Mouse (Mus musculus) granulocyte monocyte progenitor cell, adult 5-6 weeks (primary cell): ENCODE results near the gene Slc5a6. TPM values are rescaled to one million over a fixed set of nuclear protein-coding genes. Genes with fewer than 3 reads are reported as not detected.
A peak's percentile ranks its signal among the peaks of the same experiment; 100 is the strongest.

Source experiments
- ATAC-seq: replicated peaks from 2 replicates; pipeline ENCODE4 v1.8.0; 2016; ENCODE audit warnings: mild to moderate bottlenecking, moderate TSS enrichment, inconsistent platforms; ENCODE audit not compliant: poor library complexity, severe bottlenecking
- total RNA-seq, 2 experiments: library from RNA; stranded (forward) in 1 of 2; stranded (reverse) in 1 of 2; fragments of 200-712, 200-1000 nt in 1 of 2; fragments of >200 nt in 1 of 2; fragmentation: Nextera tagmentation in 1 of 2; gene quantifications; 2 replicates each; pipeline ENCODE4 v1.2.3; 2014 to 2017

The Slc5a6 gene
- 7.2 and 7.9 TPM in 2 replicates for total RNA-seq (2014; fragmentation: Nextera tagmentation)
- total RNA-seq (2017), result 5.8 and 8.8 TPM in 2 replicates

DNA sequence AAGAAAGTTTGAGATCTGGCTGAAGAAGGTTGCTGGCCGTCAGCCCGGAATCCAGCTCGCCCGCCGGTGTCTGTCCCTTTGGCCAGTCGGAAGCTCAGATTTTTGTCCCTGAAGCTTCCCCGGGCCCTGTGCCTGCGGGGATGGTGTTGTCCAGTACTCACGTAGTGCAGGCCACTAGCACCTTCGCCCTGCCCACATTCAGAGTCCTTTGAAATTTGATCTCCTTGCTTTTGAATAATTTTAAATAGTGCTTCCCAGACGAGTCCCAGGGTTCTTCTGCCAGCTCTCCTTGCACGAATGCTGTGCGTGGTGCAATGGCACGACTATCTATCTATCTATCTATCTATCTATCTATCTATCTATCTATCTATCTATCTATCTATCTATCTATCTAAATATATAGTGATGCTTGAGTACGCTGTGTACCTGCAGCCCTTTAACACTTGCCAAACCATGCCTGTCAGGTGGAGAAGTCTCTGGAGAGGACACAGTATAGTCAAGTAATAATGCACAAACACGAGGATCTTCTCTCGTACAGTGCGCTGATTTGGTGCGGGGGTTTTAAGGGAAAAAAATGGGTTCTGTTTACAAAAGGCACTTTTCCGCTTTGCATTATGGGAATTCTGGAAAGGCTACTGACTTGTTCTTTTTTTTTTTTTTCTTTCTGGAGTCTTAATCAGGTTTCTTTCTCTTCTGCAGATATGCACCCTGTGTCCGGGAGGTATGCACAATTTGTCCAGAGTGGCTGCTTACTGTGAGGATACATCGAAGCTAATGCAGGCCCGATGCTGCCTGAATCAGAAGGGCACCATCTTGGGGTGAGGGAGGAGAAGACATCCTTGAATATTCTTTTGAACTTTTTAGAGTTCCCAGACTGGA is at the start of gene Slc5a6:
Gene Slc5a6, minus strand, starts transcription at position 162 of the 879 bp plus-strand sequence.
- peak; percentile 28 for ATAC-seq

DNA sequence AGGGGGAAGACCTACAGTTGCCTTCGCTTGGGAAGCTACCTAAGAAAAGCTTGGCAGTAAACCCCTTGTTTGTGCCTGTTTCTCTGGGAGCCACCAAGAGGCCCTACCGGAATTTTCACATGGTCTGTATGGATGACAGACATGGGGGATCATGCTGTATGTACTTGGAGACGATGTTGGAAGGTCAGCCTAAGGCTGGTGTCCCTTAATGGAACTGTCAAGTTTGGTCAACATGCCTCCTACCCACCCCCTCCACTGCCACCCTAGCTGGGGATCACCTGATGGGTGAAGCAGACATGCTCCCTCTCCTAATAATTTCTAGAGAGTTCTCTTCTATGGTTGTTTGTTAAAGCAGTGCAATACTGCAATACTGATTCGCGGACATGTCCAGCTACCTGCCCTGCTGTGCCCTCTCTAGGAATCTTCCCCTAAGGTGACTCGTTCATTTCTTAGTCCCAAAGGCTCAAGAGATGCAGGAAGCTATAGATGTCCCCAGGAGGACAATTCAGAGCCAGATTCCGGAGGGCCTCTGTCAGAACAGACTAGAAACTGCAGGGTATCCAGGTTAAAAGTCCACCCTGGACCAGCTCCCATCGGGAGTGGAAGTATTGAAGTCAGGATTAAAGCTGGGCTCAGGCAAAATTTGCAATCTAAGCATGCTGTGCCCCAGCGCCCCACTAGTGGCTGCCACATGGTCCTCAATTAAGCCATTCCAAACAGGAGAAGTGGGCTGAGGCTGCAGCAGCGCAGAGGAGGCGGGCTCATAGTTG is 47.2 kb upstream of the Slc5a6 start:
- no peak for ATAC-seq

GRCm38 (mm10) chr5:31094799-31095691 is 46.3 kb upstream of the Slc5a6 start:
- ATAC-seq, result peak; percentile 95

DNA sequence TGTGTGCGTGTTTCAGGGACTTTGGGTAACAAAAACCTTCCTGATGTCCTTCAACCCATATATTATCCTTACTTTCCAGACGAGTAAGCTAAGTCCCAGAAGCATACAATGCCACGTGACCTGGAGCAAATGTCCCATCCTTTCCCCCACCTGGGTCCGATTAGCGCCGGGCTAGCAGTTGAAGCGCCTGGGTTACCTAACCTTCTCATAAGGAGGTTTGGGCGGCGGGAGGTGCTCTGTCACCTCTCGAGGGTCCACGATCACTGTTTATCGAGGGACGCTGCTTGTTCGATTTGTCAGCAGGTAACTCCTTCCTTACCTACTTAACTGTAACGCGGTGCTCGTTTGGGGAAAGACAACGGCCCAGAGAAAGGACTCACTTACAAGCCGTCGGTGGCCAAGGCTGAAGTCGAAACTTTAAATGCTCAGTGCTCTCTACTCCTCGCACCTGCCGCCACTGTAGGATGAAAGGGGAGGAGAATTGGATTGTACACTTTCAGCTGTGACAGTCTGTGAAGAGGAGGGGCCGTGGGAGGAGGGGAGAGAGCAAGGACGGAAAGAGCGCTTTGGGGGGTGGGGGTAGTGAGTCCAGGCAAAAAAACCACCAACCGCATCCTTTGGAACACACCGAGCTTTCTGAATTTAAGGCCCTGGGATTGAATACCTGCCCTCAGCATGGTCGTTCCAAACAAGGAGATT is 45.5 kb upstream of the Slc5a6 start:
- ATAC-seq, result no peak

GRCm38 (mm10) chr5:31093151-31094041 is 44.7 kb upstream of the Slc5a6 start:
- ATAC-seq, result peak; percentile 21

DNA sequence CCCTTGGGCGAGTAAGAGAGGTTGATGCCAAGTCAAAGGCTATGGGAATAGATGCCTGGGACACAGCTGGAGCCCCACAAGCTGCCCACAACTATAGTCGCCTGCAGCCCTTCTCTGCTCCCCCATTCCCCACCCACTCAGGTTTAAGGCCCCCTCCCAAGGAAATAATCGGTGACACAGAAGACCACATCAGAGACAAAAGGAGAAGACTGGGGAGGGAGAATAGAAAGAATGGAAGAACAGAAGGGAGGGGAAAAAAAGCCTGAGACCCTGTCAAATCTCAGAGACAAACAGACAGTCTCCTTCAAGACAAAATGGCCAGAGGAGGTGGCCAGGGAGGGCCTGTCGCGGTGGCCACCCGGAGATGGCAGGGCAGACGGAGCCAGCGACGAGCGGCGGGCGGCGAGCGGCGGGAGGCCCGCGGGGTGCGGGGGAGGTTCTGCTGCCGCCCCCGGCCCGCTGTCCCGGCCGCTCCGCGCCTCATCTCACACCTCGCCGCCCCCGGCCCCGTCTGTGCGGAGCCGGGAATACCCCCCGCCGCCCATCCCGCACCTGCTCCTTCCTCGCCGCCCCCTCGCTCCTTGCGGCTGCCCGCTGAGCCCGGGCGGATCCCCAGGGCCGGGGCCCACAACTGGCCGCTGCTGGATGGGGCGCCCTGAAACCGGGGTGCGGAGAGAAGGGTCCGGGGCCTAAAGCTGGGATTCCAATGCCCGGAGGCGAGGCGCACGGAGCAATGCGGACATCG is 43.7 kb upstream of the Slc5a6 start:
- ATAC-seq, result no peak

DNA sequence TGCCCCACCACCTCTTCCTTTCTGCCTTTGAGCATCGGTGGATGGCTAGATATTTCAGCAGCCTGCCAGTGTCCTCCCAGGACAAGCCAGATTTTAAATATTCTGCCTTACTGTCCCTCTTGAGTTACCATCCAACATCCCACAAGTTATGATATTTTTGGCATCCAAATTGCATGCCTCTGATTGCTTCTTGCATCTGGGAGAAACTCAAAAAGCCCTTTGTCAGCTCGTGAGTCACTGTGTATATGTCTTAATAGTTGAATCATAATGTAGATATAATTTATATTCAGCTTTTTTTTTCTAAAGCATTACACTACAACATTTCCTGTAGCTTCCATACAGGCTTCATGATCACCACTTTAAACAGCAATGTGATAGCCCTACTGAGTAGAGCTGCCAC is 38.4 kb upstream of the Slc5a6 start:
- no peak for ATAC-seq

DNA sequence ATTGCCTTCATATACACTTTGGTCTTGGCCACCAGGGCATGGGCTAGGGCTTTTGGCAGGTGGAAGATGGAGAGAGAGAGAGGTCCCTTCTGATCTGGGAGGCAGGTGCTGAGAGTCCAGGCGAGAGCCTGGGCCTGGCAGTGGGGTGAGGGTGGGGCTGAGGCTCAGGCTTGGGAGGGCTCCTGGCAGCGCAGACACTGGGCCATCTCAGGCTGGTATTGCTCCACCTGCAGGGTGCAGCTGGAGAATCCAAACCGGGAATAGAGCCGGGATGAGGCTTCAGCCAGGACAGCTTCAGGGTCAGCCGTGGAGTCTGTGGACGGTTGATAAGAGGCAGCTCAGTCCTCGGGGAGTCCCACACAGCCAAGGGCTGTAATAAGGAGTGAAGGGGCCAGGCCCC is 37.9 kb upstream of the Slc5a6 start:
- no peak for ATAC-seq

- ATAC-seq, result no peak
Observed at GRCm38 (mm10) chr5:31083949-31084348, 35.2 kb upstream of the Slc5a6 start.

DNA sequence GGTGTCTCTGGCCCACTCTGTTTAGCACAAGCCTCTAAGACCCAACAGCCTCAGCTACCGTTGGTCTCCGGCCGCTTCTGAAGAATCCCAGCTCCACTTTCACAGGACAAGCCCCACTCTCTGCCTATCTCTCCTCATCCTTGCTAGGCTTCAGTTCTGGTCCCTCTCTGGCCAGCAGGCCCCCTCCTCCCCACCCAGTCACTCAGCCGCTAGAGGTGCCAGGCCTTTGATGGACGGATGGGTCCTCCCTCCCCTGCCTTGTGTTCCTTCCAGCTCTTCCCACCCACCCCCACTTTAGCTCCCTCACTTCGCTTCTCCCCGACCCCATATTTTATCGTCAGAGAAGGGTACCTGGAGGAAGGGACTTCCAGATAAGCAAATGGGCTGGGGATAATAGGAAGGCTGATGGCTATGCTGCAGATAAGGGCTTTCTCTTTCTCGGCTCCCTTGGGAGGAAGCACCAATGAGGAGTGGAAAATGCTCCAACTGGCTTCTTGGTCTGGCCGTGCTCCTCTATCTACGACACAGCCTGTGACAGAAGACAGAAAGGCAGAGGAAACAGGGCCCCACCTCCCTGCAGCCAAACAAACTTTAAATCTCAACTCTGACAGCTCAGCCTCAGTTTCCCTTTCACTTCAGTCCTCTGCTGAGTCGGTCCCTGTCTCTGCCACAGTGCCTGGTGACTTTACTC is 34.4 kb upstream of the Slc5a6 start:
- ATAC-seq, result no peak

GRCm38 (mm10) chr5:31082355-31082754 is 33.6 kb upstream of the Slc5a6 start:
- ATAC-seq, result peak; percentile 78

DNA sequence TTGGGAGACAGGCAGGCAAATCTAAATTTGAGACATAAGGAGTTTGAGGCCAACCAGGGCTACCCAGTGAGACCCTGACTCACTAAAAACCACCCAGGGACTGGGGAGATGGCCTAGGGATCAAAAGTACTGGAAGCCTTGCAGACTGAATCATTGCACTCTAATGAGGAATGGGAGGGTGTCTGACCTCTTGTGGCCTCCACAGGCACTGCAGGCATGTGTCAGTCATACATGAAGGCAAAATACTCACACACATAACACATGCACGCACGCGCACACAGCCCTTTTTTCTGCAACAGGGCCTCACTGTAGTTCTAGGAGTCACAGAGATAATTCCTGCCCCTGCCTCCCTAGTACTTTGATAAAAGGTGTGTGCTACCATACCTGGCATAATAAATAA is 32.7 kb upstream of the Slc5a6 start:
- peak; percentile 77 for ATAC-seq

DNA sequence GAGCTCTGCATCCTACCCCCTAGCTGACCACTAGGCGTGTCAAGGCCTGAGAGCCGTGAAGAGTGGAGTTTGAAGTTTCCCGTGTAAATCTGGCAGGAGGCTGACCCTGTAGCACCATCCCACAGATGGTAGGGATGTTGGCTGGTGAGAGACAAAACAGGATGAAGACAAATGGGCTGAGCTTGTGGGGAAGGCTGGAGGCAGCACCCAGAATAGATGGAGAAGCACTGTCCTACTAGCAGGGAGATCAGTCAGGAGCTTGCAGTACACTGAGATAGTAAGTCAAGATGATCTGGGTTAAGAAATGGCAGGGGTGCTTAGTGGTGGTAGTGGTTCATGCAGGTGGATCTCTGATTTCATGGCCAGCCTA is 32.1 kb upstream of the Slc5a6 start:
- no peak for ATAC-seq

DNA sequence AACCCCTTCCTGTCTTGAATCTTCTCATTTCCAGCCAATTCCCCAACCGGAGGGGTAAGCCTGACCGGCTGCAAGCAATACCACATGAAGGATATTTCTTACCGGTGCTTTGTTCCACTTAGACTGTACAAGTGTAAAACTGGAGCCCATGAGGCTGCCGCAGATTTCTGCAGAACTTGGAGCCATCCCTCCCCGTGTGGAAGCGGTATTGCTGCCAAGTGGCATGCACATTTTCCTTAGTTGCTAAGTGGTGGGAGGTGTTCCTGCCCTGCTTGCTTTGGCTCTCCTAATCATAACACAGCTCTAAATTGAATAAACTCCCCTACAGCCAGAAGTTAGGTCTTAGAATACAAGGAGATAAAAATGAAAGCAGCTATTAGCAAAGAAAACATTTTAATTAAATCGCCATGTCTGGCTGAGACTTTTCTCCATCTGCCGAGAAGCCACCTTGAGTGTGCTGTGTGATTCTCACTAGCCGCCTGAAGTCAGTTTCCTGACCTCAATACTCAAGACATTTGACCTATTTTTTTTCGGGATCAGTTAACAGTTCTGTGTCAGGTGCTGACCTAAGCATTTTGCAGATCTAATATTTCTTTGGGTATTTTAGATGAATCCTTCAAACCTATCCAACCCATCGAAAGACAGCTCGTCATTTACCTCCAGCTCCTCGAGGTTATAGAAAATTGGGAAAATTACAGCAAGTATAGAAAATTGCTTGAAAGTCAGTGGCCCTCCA is 31.5 kb upstream of the Slc5a6 start:
- ATAC-seq, result no peak

DNA sequence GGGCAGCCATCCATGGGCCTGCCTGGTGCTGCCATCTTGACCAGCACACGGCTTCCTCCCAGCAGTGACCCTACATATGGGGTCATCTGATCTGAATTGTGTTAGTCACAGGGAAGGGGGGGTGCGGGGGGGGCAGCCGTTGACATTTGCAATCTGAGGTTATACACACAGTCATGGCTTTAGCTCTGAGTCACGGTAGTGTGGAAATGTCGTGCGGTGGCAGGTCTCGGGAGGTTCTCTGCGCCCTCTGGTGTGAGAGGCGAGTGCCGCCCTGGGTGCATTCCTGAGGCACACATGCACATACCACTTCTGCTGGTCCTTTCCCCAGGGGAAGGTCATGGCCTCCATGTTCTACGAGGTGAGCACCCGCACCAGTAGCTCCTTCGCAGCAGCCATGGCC is 27.6 kb upstream of the Slc5a6 start:
- no peak for ATAC-seq

- ATAC-seq, result no peak
Observed at GRCm38 (mm10) chr5:31073176-31073575, 24.5 kb upstream of the Slc5a6 start.

DNA sequence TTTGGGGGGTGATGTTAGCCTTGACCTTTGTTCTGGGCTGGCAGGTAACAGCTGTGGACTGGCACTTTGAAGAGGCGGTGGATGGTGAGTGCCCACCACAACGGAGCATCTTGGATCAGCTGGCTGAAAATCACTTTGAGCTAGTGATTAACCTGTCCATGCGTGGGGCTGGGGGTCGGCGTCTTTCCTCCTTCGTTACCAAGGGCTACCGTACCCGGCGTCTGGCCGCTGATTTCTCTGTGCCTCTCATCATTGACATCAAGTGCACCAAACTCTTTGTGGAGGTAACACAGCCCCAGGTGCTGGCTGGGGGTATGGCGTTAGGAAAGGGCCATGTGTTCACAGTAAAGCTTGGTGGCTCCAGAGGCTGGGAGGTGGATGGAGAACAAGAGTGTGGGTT is 23.1 kb upstream of the Slc5a6 start:
- ATAC-seq, result no peak
